Mouse (Mus musculus): ENCODE measurements at regions not wholly inside any gene's neighbourhood (a gene's known extent, or its start where the extent isn't known, plus 50 kb on each side); places are given as distances from the start of the nearest gene placed in this dataset.

GRCm38 (mm10) chr14:61834291-61834936, 227.2 kb downstream of the Kcnrg start:
- DNase-seq (ENCODE audit: low spot score), result no peak

GRCm38 (mm10) chr14:61835729-61836128, 228.5 kb downstream of the Kcnrg start:
- DNase-seq (ENCODE audit: low spot score), result no peak

- no peak for DNase-seq (ENCODE audit: low spot score)
Measured at GRCm38 (mm10) chr14:61836231-61836630, 229.0 kb downstream of the Kcnrg start.

GRCm38 (mm10) chr14:61836965-61837364, 229.7 kb downstream of the Kcnrg start:
- no peak for DNase-seq (ENCODE audit: low spot score)

- no peak for DNase-seq (ENCODE audit: low spot score)
Measured at GRCm38 (mm10) chr14:61837851-61838250, 230.6 kb downstream of the Kcnrg start.

- no peak for DNase-seq (ENCODE audit: low spot score)
Measured at GRCm38 (mm10) chr14:61842476-61842875, 235.2 kb downstream of the Kcnrg start.

- DNase-seq (ENCODE audit: low spot score), result no peak
Measured at GRCm38 (mm10) chr14:61846441-61846840, 239.2 kb downstream of the Kcnrg start.

GRCm38 (mm10) chr14:61850244-61850643, 243.0 kb downstream of the Kcnrg start:
- no peak for DNase-seq (ENCODE audit: low spot score)

- no peak for DNase-seq (ENCODE audit: low spot score)
Measured at GRCm38 (mm10) chr14:61857616-61858015, 250.4 kb downstream of the Kcnrg start.

GRCm38 (mm10) chr14:61860688-61861087, 253.4 kb downstream of the Kcnrg start:
- DNase-seq (ENCODE audit: low spot score), result no peak

- DNase-seq (ENCODE audit: low spot score), result no peak
Measured at GRCm38 (mm10) chr14:61861357-61861958, 254.2 kb downstream of the Kcnrg start.

- no peak for DNase-seq (ENCODE audit: low spot score)
Measured at GRCm38 (mm10) chr14:61862931-61863330, 255.7 kb downstream of the Kcnrg start.

- no peak for DNase-seq (ENCODE audit: low spot score)
Measured at GRCm38 (mm10) chr14:61863475-61863874, 256.2 kb downstream of the Kcnrg start.

GRCm38 (mm10) chr14:61866532-61867268, 259.4 kb downstream of the Kcnrg start:
- DNase-seq (ENCODE audit: low spot score), result no peak

- DNase-seq (ENCODE audit: low spot score), result no peak
Measured at GRCm38 (mm10) chr14:61874206-61874605, 266.9 kb downstream of the Kcnrg start.

- no peak for DNase-seq (ENCODE audit: low spot score)
Measured at GRCm38 (mm10) chr14:61879416-61879815, 272.2 kb downstream of the Kcnrg start.

- no peak for DNase-seq (ENCODE audit: low spot score)
Measured at GRCm38 (mm10) chr14:61880514-61881259, 273.4 kb downstream of the Kcnrg start.

GRCm38 (mm10) chr14:61885241-61886015, 278.2 kb downstream of the Kcnrg start:
- no peak for DNase-seq (ENCODE audit: low spot score)

GRCm38 (mm10) chr14:61889626-61890025, 282.4 kb downstream of the Kcnrg start:
- DNase-seq (ENCODE audit: low spot score), result no peak

- DNase-seq (ENCODE audit: low spot score), result no peak
Measured at GRCm38 (mm10) chr14:61893786-61894185, 286.5 kb downstream of the Kcnrg start.

- no peak for DNase-seq (ENCODE audit: low spot score)
Measured at GRCm38 (mm10) chr14:61896879-61897278, 289.6 kb downstream of the Kcnrg start.

GRCm38 (mm10) chr14:61898664-61899063, 291.4 kb downstream of the Kcnrg start:
- DNase-seq (ENCODE audit: low spot score), result no peak
